In genomic region chr7:67371351-67371890, GRCm38 (mm10) we compare ENCODE assay signal across 7 mouse cellular contexts. TPM values are rescaled to one million over a fixed set of nuclear protein-coding genes. Genes with fewer than 3 reads are reported as not detected.
DNase-seq lines count a peak whose midpoint lies in the region; ATAC-seq lines count a peak whose summit lies in the region.

No protein-coding gene starts in this region.

- no peaks in the 10 kb centered on the region for H3K9me3 ChIP-seq in lung, embryonic 16.5 days (ENCODE audit: control insufficient read depth, low read length)
- no peaks in the 10 kb centered on the region for H3K9me3 ChIP-seq in embryonic facial prominence, embryonic 10.5 days
- no peaks in the 10 kb centered on the region for H3K9me3 ChIP-seq in intestine, embryonic 16.5 days (ENCODE audit: control insufficient read depth, low read length)
- no peaks in the 10 kb centered on the region for H3K9me3 ChIP-seq in neural tube, embryonic 13.5 days

- peak overlapping the region; percentile 100 for H3K27ac ChIP-seq in lung, embryonic 16.5 days (ENCODE audit: low read length)
- peak overlapping the region; percentile 99; the same call in 1 of the 2 replicates for H3K27ac ChIP-seq in embryonic facial prominence, embryonic 10.5 days (replicated peaks)
- peak overlapping the region; percentile 92; the same call in 1 of the 2 replicates for H3K27ac ChIP-seq in intestine, embryonic 16.5 days (ENCODE audit: low read length)
- no peak overlapping the region for H3K27ac ChIP-seq in neural tube, embryonic 13.5 days (replicated peaks)

- H3K4me3 ChIP-seq in lung, embryonic 16.5 days (ENCODE audit: low read length): peak overlapping the region; percentile 98
- H3K4me3 ChIP-seq in embryonic facial prominence, embryonic 10.5 days: peak overlapping the region; percentile 93
- H3K4me3 ChIP-seq in intestine, embryonic 16.5 days (ENCODE audit: low read length): peak overlapping the region; percentile 96
- peak overlapping the region; percentile 94 for H3K4me3 ChIP-seq in neural tube, embryonic 13.5 days

- H3K9ac ChIP-seq in lung, embryonic 16.5 days (ENCODE audit: low read length): peak overlapping the region; percentile 99
- peak overlapping the region; percentile 98 for H3K9ac ChIP-seq in intestine, embryonic 16.5 days (ENCODE audit: low read depth, low read length)
- H3K9ac ChIP-seq in neural tube, embryonic 13.5 days: peak overlapping the region; percentile 94

- H3K4me2 ChIP-seq in lung, embryonic 16.5 days (ENCODE audit: low read depth, low read length): peak overlapping the region; percentile 93
- H3K4me2 ChIP-seq in intestine, embryonic 16.5 days (ENCODE audit: low read depth, low read length): peak overlapping the region; percentile 81
- H3K4me2 ChIP-seq in neural tube, embryonic 13.5 days: peak overlapping the region; percentile 92

- ATAC-seq in lung, embryonic 16.5 days (ENCODE audit: low read depth): no peak
- no peak for ATAC-seq in intestine, embryonic 16.5 days
- no peak for ATAC-seq in neural tube, embryonic 13.5 days (ENCODE audit: low read depth)

- DNase-seq in lung, postnatal 25 days (ENCODE audit: low spot score): no peak
- peak; percentile 11 for DNase-seq in embryonic facial prominence, embryonic 10.5 days (ENCODE audit: low spot score)
- no peak for DNase-seq in cerebellum, postnatal 36 days
- DNase-seq in left cerebral cortex, adult 18-20 months (ENCODE audit: low spot score in 2 of 2): no peak

- 8% methylated on average over 10 of the region's 10 CpGs for WGBS in lung, embryonic 16.5 days
- 18% methylated on average over 10 of the region's 10 CpGs for WGBS in embryonic facial prominence, embryonic 10.5 days
- WGBS in intestine, embryonic 16.5 days: 8% methylated on average over 10 of the region's 10 CpGs
- 11% methylated on average over 10 of the region's 10 CpGs for WGBS in neural tube, embryonic 13.5 days

- peaks cover 19% of the 10 kb centered on the region for H3K4me1 ChIP-seq in lung, embryonic 16.5 days (replicated peaks; ENCODE audit: control insufficient read depth, insufficient read depth, low read length)
- H3K4me1 ChIP-seq in embryonic facial prominence, embryonic 10.5 days: peaks cover 23% of the 10 kb centered on the region
- peaks cover 8% of the 10 kb centered on the region for H3K4me1 ChIP-seq in intestine, embryonic 16.5 days (ENCODE audit: control insufficient read depth, insufficient read depth, low read length)
- H3K4me1 ChIP-seq in neural tube, embryonic 13.5 days (replicated peaks): peaks cover 32% of the 10 kb centered on the region

- no peaks in the 10 kb centered on the region for H3K36me3 ChIP-seq in lung, embryonic 16.5 days (ENCODE audit: control insufficient read depth, insufficient read depth, low read length)
- peaks cover 3% of the 10 kb centered on the region; the same call in 1 of the 2 replicates for H3K36me3 ChIP-seq in embryonic facial prominence, embryonic 10.5 days (replicated peaks)
- no peaks in the 10 kb centered on the region for H3K36me3 ChIP-seq in intestine, embryonic 16.5 days (ENCODE audit: control insufficient read depth, insufficient read depth, low read length)
- no peaks in the 10 kb centered on the region for H3K36me3 ChIP-seq in neural tube, embryonic 13.5 days

- no peaks in the 10 kb centered on the region for H3K27me3 ChIP-seq in lung, embryonic 16.5 days (ENCODE audit: control insufficient read depth, insufficient read depth, low read depth, low read length)
- peaks cover 7% of the 10 kb centered on the region; the same call in 1 of the 2 replicates for H3K27me3 ChIP-seq in embryonic facial prominence, embryonic 10.5 days (replicated peaks; ENCODE audit: low read depth, poor library complexity, severe bottlenecking)
- no peaks in the 10 kb centered on the region for H3K27me3 ChIP-seq in intestine, embryonic 16.5 days (replicated peaks; ENCODE audit: control insufficient read depth, insufficient read depth, low read length)
- no peaks in the 10 kb centered on the region for H3K27me3 ChIP-seq in neural tube, embryonic 13.5 days

RNA-seq across cellular contexts. Expression of gene Mef2a, which starts 1.2 kb away (rescaled TPM):
- 61.6 and 65.2 TPM in 2 replicates for polyA plus RNA-seq in lung, embryonic 16.5 days (2015; fragmentation: Nextera tagmentation; extraction: Ambion mirVana)
- polyA plus RNA-seq in embryonic facial prominence, embryonic 10.5 days (2016; fragmentation: Nextera tagmentation; extraction: Ambion mirVana): 24.8 and 25.1 TPM in 2 replicates
- 23.6 and 23.7 TPM in 2 replicates for polyA plus RNA-seq in intestine, embryonic 16.5 days (2015; fragmentation: Nextera tagmentation; extraction: Ambion mirVana)
- 33.5 and 36.1 TPM in 2 replicates for polyA plus RNA-seq in neural tube, embryonic 13.5 days (2015; fragmentation: Nextera tagmentation; extraction: Ambion mirVana)
- total RNA-seq in left cerebral cortex, adult 18-20 months (2021): 100 to 1,000 TPM; 115 to 120 TPM
